Mouse (Mus musculus) kidney, adult 11 months (tissue): ENCODE data around the gene Nmi.
"Not testable (repeated sequence)": the region's sequence is repeated elsewhere in the genome, so short reads cannot be mapped to it uniquely, and the experiment has no call there.

Source experiments
- DNase-seq: peaks from one replicate; pipeline ENCODE4 v3.0.0; 2022

The Nmi gene

DNA sequence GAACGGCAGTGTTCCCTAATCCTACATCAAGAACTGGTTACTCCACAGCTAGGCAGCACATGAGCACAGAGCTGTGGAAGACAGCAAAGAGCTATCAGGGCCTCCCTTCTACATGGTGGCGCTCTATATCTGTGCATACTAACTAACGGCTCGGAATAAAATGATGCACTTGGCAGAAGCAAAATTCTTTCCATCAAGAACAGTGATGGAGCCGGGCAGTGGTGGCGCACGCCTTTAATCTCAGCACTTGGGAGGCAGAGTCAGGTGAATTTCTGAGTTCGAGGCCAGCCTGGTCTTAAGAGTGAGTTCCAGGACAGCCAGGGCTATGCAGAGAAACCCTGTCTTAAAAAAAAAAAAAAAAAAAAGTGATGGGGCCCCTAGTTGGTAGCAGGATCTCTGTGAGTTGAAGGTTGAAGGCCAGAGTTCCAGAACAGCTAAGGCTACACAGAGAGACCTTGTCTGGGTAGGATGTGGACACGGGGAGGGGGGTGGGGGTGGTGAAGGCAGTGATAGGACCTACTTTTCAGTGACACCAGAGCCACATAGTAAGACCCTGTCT is at the start of gene Nmi:
TSS of gene Nmi (minus strand) at position 85 of the 559 bp plus-strand sequence.
- no peak for DNase-seq

- DNase-seq, result no peak
Measured at GRCm38 (mm10) chr2:52016361-52016760, 43.1 kb upstream of the Nmi start.

- DNase-seq, result no peak
Measured at GRCm38 (mm10) chr2:52013306-52013820, 40.1 kb upstream of the Nmi start.

DNA sequence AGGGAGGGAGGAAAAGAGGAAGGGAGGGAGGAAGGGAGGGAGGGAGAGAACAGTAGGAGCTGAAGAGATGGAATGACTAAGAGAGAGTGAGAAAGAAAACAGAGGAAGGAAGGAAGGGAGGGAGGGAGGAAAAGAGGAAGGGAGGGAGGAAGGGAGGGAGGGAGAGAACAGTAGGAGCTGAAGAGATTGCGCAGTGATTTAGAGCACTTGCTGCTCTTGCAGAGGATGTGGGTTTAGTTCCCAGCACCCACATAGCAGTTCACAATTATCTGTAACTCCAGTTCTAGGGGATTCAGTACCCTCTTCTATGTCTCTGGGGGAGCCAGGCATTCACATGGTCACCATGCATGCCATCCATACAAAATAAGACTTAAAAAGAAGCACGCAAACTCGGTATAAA is 38.5 kb upstream of the Nmi start:
- not testable (repeated sequence) for DNase-seq

DNA sequence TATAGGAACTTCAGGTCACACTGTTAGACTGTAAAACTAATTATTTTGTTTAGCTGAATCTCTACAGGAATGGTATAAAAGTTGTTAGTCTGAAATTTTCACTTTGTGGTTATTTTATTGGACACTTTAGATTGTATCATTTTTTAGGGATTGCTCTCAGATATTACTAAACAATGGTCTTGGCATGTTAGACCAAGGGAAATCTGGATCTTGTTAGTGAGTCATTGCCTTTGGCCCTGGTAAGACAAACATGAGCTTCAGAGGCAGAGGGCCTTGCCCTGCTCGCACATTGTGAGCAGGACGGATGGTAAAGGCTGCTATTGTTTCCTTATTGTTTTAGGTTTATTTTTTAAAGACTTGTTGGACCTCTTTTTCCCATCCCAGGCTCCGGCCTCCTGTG is 33.1 kb upstream of the Nmi start:
- no peak for DNase-seq

GRCm38 (mm10) chr2:52002299-52002698 is 29.0 kb upstream of the Nmi start:
- not testable (repeated sequence) for DNase-seq

- no peak for DNase-seq
Measured at GRCm38 (mm10) chr2:52001521-52001920, 28.2 kb upstream of the Nmi start.

GRCm38 (mm10) chr2:51999996-52000395 is 26.7 kb upstream of the Nmi start:
- DNase-seq, result no peak

DNA sequence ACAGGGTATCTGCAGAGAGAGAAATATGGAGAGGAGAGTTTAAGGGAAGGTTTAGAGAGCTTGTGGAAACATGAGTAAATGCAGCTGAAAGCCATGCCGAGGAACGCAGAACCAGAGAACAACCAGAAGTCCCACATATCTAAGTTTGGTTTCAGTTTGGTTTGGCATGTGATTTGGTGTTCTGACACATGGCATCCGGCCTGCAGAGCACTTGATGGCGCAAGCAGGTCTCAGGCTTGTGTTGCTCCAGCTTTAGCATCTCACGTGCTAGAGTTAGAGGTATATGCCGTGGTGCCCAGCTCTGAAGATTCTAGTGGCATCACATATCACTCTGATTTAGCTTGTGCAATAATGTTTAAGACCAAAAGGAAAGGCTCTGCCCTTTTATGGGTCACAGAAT is 18.2 kb upstream of the Nmi start:
- DNase-seq, result no peak

GRCm38 (mm10) chr2:51989559-51989958 is 16.3 kb upstream of the Nmi start:
- no peak for DNase-seq

DNA sequence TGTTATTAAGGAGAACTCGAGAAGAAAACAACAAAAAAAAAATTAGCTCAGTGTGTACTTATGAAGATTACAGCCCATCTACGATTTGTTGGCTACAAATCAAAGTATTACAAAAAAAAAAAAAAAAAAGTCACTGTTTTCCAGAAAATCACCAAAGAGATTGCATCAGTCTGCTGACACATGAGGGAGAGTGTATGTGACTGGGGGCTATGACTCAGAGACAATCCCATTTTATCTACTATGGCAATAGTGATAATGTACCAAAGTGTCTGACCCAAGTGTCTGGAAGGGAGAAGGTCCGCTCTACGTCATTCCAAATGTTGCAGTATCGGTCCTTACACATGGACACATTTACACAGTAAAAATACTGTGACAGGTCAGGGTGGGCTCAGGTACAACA is 13.4 kb upstream of the Nmi start:
- no peak for DNase-seq

- no peak for DNase-seq
Measured at GRCm38 (mm10) chr2:51986157-51986556, 12.9 kb upstream of the Nmi start.

DNA sequence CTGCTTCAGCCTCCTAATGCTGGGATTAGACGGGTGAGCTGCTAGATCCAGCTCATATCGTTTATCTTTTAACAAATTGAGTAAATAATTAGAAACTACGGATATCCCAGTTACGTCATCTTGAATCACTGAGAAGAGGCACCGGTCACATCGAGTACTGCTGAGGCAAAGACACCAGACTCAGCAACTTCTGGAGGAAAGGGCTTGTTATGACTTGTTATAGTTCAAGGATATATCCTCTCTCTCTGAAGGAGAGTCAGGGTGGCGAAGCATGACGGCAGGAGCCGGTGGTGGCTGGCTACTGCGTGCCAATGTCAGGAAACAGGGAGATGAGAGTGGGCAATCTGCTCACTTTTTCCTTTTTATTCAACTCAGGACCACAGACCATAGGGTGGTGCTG is 11.9 kb upstream of the Nmi start:
- DNase-seq, result peak; percentile 20

- DNase-seq, result no peak
Measured at GRCm38 (mm10) chr2:51982288-51982687, 9.0 kb upstream of the Nmi start.

GRCm38 (mm10) chr2:51981630-51982029 is 8.3 kb upstream of the Nmi start:
- peak; percentile 33 for DNase-seq

DNA sequence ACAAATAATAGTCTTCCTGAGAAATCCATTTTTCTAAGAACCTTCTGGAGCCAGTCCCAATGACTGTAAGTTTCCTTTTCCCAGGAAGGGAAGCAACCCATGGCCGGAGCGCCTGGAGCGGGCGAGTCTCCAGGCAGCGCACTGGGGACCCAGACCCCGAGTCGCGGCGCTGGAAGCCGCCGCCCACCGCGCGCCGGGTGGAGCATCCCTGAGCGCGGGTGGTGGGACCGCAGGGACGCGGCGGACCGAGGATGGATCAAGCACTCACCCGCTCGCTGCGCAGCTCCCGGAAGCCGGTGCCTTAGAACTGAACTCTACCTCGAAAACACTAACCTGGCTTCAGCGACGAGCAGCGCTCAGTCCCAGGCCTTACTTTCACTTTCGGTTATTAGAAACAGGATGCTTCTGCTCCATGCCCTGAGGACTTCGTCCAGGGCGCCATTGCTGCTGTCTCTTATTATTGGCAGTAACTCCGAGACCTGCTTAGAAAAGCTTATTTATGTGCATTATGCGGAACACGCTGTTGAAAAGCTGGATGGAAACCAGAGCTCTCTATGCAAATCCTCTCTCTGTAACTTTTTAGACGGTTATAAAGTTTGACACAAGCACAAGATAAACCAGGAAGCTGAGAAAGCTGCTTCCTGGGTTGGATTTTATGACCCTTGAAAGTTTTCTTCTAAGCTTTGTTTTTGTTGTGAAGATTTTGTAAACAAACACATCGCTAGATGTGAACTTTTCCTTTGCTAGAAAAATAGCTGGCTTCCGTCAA is 469 bp downstream of the Nmi start:
- DNase-seq, result peak; percentile 53

GRCm38 (mm10) chr2:51972142-51972541 is 1.2 kb downstream of the Nmi start:
- DNase-seq, result peak; percentile 31

DNA sequence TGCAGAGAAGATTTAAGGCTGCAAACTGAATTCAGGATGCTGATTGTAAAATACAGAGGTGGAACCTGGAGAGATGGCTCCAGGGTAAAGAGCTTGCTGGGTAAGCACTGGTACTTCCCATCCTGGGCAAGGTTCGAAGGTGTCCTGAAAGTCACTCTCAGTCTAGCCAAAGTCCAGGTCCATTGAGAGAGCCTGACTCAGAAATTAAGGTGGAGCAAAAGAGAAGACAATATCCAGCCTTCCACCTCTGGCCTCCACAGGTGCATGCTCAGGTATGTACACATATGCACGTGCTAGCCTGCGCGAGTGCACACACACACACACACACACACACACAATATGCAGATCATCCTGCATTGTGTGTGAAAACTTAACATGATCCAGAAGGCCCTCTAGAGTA is 2.4 kb downstream of the Nmi start:
- DNase-seq, result no peak

- no peak for DNase-seq
Measured at GRCm38 (mm10) chr2:51967288-51967687, 6.0 kb downstream of the Nmi start.

GRCm38 (mm10) chr2:51953648-51954204 is 19.6 kb downstream of the Nmi start:
- no peak for DNase-seq

- DNase-seq, result no peak
Measured at GRCm38 (mm10) chr2:51950876-51951275, 22.4 kb downstream of the Nmi start.

- DNase-seq, result no peak
Measured at GRCm38 (mm10) chr2:51948105-51948830, 25.0 kb downstream of the Nmi start.

GRCm38 (mm10) chr2:51945812-51946211 is 27.5 kb downstream of the Nmi start:
- DNase-seq, result no peak

DNA sequence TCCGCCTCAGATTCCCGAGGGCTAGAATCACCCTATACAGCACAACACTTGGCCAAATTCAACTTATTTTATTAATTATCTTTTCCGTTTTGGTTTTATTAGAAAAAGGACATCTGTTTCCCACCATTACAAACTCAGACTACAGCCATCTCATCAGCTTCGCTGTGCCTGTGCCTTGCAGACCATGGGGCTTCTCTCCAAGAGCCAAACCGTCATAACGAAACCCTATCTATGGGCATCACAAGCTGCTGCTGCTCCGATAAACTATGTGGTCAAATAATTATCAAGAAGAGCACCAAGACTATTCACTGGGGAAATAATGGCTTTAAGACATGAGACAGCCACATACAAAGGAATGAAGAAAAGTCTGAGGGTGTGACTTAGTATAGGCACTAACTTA is 31.5 kb downstream of the Nmi start:
- DNase-seq, result no peak
